10 mouse cellular contexts compared by ENCODE assay signal in the genomic region with DNA sequence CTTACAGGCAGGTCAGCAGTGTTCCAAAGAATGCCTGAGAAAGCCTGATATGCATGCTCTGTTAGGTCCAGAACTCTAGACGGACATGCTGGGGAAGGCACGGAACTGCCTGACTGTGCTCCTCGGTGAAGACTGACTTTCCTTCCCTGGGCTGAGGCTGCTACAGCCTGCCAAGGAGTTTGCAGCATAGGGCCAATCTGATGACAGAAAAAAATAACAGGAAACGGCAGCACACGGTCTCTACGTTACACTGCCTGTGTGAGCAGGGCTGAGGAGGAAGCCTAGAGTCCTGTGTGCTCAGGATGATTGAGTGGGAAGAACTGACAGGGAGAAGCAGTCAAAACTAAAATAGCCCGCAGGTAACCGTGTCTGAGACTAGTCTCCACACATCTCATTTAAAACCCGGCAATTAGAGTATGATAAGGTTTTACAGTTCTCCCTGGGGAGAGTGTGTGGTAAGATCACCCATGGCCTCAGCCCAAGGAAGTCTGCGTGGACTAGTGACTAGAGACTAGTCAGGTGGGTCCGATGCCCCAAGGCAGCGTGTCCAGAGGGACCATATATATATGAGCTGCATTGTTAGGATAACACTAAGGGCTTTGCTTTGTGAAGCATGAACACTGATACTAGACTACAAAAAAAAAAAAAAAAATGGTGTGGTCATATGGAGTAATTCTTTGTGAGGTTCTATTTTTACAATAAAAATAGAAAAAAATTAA. TPM values are rescaled to one million over a fixed set of nuclear protein-coding genes. Genes with fewer than 3 reads are reported as not detected.
DNase-seq lines count a peak whose midpoint lies in the region; ATAC-seq lines count a peak whose summit lies in the region.
"Had no signal": no experiment of that assay in that cellular context is flagged by ENCODE, and none has a peak within 500 bp of the region (broad histone marks: within the 10 kb centered on the region; RNA-seq: fewer than 3 reads in every experiment).

No protein-coding gene starts in this region.

- H3K9me3 ChIP-seq in kidney, embryonic 14.5 days (ENCODE audit: control insufficient read depth, low read length): no peaks in the 10 kb centered on the region

- no peaks in the 10 kb centered on the region for H3K36me3 ChIP-seq in kidney, embryonic 14.5 days (ENCODE audit: control insufficient read depth, insufficient read depth, low read length)

- 53% methylated on average over 12 of the region's 12 CpGs for WGBS in kidney, embryonic 14.5 days

- H3K4me2 ChIP-seq in kidney, embryonic 14.5 days (replicated peaks; ENCODE audit: low read depth, low read length): no peak overlapping the region

- H3K4me3 ChIP-seq in kidney, embryonic 14.5 days (ENCODE audit: low read length): no peak overlapping the region

- no peak for ATAC-seq in kidney, embryonic 14.5 days (ENCODE audit: low FRiP score, low TSS enrichment)
- peak; percentile 80 to 86 for ATAC-seq in hematopoietic stem cell, adult 5-6 weeks (replicated peaks in 1 of 2; ENCODE audit: insufficient read depth in 1 of 2, low FRiP score in 2 of 2, low TSS enrichment in 1 of 2, low read depth in 1 of 2, poor library complexity in 2 of 2, severe bottlenecking in 2 of 2)
- ATAC-seq: CD4-positive, CD25-positive, alpha-beta regulatory T cell, adult 4 months had no signal

- 0 out of 2 replicates have a peak, but pooled peaks cover under 1% of the 10 kb centered on the region for H3K27me3 ChIP-seq in kidney, embryonic 14.5 days (ENCODE audit: control insufficient read depth, insufficient read depth, low read length)

- intact Hi-C loops in left cerebral cortex, postnatal 25 days (cut with DNase I): no loop called here

- no peak overlapping the region for H3K27ac ChIP-seq in kidney, embryonic 14.5 days (ENCODE audit: low read depth, low read length)

- no peak overlapping the region for H3K9ac ChIP-seq in kidney, embryonic 14.5 days (ENCODE audit: low read depth, low read length)

- H3K4me1 ChIP-seq in kidney, embryonic 14.5 days (ENCODE audit: control insufficient read depth, insufficient read depth, low read length): no peaks in the 10 kb centered on the region

- peak; percentile 11 for DNase-seq in kidney, adult 11 months
- DNase-seq in heart, adult 18-20 months: peak; percentile 40 to 63
- peak; percentile 10 for DNase-seq in lung, postnatal 10 days
- DNase-seq in layer of hippocampus, postnatal 10 days (ENCODE audit: low spot score in 2 of 2): no peak
- no peak for DNase-seq in left cerebral cortex, postnatal 25 days (ENCODE audit: low spot score in 2 of 2)
- no peak for DNase-seq in retina, embryonic 14.5 days (ENCODE audit: low spot score)

RNA-seq across cellular contexts. Expression of a gene that starts 6.3 kb away (rescaled TPM):
- 7.2 and 9.1 TPM in 2 replicates for polyA plus RNA-seq in kidney, embryonic 14.5 days (2014; fragmentation: Nextera tagmentation; extraction: Ambion mirVana)
- 10 to 100 TPM in 1 of 2 experiments, 1 to 10 TPM in 1; 7.8 to 10.3 TPM for total RNA-seq in heart, adult 18-20 months (2021)
- 0.25 TPM in 1 of 2 replicates, not detected in the other for total RNA-seq in hematopoietic stem cell, adult 5-6 weeks (2017)
- total RNA-seq in layer of hippocampus, postnatal 10 days (2021): 10 to 100 TPM in 1 of 2 experiments, 1 to 10 TPM in 1; 9.7 to 10.2 TPM
- 1 to 10 TPM; 8.4 to 9.4 TPM for total RNA-seq in left cerebral cortex, postnatal 25 days (2021)
- total RNA-seq: granulocyte monocyte progenitor cell, adult 5-6 weeks had no signal
- polyA plus RNA-seq: CD4-positive, CD25-positive, alpha-beta regulatory T cell, adult 4 months had no signal

Comparison
In these comparisons a context has a peak if more than half of its experiments do, and no peak if none do; other contexts are left out.
1. DNase-seq: peak in kidney, adult 11 months (single experiment), heart, adult 18-20 months (2 of 2) and lung, postnatal 10 days (single experiment); none in layer of hippocampus, postnatal 10 days (0 of 2), left cerebral cortex, postnatal 25 days (0 of 2) and retina, embryonic 14.5 days (single experiment).